Mouse (Mus musculus): ENCODE results near the gene Npepps. TPM values are rescaled to one million over a fixed set of nuclear protein-coding genes. Genes with fewer than 3 reads are reported as not detected.
"Not testable (repeated sequence)": the region's sequence is repeated elsewhere in the genome, so short reads cannot be mapped to it uniquely, and the experiment has no call there.

Npepps gene
- total RNA-seq, 2 experiments from 2014 or later = 46.3 to 54.3 TPM

DNA sequence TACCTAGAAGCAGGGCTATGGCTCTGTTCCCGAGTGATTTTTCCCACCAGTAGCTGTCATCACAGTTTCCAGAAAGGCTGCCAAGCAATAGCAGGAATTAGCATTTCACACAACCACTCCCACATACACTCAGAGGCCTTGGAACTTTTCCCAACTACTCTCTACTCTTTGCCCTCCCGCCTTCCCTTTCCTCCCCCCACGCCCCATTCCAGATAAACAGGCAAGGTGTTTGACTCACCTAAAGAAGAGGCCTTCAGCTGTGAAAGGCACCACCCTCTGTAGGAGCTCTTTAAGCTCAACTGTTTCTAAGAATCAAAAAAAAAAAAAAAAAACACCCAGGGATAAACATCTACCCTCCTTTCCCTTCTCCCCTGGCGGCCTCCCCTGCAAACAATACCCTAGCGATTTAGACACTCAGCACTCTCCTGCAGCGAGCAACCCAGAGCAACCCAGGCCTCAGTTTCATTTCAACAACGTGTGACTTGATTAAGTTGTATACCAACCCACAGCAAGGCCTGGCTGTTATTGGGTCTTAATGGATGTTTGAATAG is 21.9 kb upstream of the Npepps start:
- intact Hi-C loops (cut with DNase I; ENCODE audit: low total_unique reads) = loop anchor here (10.0 kb wide), 1 partner anchor 48 kb away; no protein-coding TSS in a partner anchor
- DNase-seq = no peak

DNA sequence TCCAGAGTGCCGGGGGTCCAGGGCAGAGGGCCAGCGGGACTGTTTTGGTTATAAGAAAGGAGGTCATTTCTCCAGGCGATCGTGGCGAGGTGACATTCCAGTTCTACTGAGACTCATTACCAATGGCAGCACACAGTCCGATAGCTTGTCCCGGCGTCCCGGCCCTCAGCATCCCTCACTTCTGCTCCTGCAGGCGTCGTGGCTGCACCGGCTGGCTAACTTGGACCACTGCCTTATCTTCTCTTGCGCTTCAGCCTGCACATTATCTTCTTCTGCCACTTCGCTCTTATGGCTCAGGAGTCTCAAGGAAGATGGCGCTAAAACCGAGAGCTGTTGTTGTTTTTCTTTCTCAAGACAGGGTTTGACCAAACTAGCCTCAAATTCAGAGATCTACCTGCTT is 21.0 kb upstream of the Npepps start:
- DNase-seq = no peak
- intact Hi-C loops (cut with DNase I; ENCODE audit: low total_unique reads) = loop anchor here (10.0 kb wide), 1 partner anchor 47 kb away; no protein-coding TSS in a partner anchor

GRCm38 (mm10) chr11:97299939-97300338 is 19.5 kb upstream of the Npepps start:
- intact Hi-C loops (cut with DNase I; ENCODE audit: low total_unique reads) = loop anchor here (10.0 kb wide), 1 partner anchor 45 kb away; no protein-coding TSS in a partner anchor
- no peak for DNase-seq

GRCm38 (mm10) chr11:97296542-97296941 is 16.1 kb upstream of the Npepps start:
- intact Hi-C loops (cut with DNase I; ENCODE audit: low total_unique reads) = no loop called here
- no peak for DNase-seq

DNA sequence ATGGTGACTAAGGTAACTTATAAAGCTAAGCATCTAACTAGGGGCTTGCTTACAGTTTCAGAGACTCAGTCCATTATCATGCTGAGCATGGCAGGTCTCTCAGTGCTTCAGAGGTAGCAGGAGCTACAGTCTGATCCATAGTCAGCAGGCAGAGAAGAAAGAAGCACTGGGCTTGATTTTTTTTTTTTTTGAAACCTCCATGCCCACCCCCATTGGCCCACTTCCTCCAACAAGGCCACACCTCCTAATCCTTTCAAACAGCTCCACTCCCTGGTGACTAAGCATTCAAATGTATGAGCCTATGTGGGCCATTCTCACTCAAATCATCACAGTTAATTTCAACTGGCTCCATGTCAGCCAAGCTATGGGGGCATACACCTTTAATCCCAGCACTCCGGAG is 12.3 kb upstream of the Npepps start:
- DNase-seq = no peak
- intact Hi-C loops (cut with DNase I; ENCODE audit: low total_unique reads) = no loop called here

- peak; percentile 58 for DNase-seq
- intact Hi-C loops (cut with DNase I; ENCODE audit: low total_unique reads) = no loop called here
Observed at GRCm38 (mm10) chr11:97289276-97290230, 9.1 kb upstream of the Npepps start.

GRCm38 (mm10) chr11:97287643-97288042 is 7.2 kb upstream of the Npepps start:
- no peak for DNase-seq
- intact Hi-C loops (cut with DNase I; ENCODE audit: low total_unique reads) = no loop called here

DNA sequence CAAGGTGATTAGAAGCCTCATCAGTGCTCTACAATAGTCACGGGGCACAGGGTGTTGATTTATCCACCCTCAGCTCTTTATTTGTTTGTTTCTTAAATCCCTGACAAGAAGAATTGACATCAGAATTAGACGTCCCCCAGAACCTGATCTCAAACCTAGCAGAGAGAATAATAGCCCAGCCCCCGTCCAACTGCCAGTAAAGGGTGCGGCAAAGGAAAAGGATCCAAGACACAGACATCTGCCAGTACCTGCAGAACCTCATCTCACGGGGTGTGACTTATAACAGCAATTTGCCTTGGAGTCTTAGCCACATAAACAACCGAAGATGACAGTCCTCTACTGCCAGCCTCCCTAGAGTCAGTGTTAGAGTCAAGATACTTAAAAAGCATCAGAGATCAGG is 6.5 kb upstream of the Npepps start:
- intact Hi-C loops (cut with DNase I; ENCODE audit: low total_unique reads) = no loop called here

GRCm38 (mm10) chr11:97285852-97286775 is 5.7 kb upstream of the Npepps start:
- intact Hi-C loops (cut with DNase I; ENCODE audit: low total_unique reads) = no loop called here
- no peak for DNase-seq

More for the DNA sequence above, 6.5 kb upstream of the Npepps start:
- DNase-seq = no peak

DNA sequence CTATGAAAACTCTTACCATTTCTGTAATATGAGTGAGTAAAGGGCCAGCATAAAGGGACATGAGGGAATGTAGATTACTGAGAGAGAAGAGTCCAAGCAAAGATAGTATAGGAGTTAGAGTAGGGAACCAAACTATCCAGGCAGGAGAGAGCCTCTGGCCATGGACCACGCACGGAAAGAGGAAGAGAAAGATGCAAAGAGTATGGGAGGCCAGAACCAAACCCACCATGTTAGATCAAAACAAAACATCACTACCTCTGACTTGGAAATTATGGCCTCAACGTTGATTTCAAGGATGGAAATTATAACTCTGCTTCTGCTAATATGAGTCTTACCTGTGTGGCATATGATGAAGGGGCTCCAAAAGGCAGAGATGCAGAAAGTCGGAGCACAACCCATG is 4.4 kb upstream of the Npepps start:
- intact Hi-C loops (cut with DNase I; ENCODE audit: low total_unique reads) = loop anchor here (5.0 kb wide), 1 partner anchor 37 kb away; no protein-coding TSS in a partner anchor
- no peak for DNase-seq

GRCm38 (mm10) chr11:97282179-97282578 is 1.7 kb upstream of the Npepps start:
- intact Hi-C loops (cut with DNase I; ENCODE audit: low total_unique reads) = loop anchor here (5.0 kb wide), 1 partner anchor 40 kb away; no protein-coding TSS in a partner anchor
- DNase-seq = no peak

GRCm38 (mm10) chr11:97279405-97280215 is 828 bp downstream of the Npepps start:
- intact Hi-C loops (cut with DNase I; ENCODE audit: low total_unique reads) = loop anchor here (5.0 kb wide), 1 partner anchor 43 kb away; no protein-coding TSS in a partner anchor
- DNase-seq = peak; percentile 61

GRCm38 (mm10) chr11:97279040-97279404 is 1.4 kb downstream of the Npepps start:
- no peak for DNase-seq
- intact Hi-C loops (cut with DNase I; ENCODE audit: low total_unique reads) = no loop called here

- intact Hi-C loops (cut with DNase I; ENCODE audit: low total_unique reads) = no loop called here
- no peak for DNase-seq
Observed at GRCm38 (mm10) chr11:97278456-97278855, 2.0 kb downstream of the Npepps start.

GRCm38 (mm10) chr11:97277166-97277565 is 3.3 kb downstream of the Npepps start:
- DNase-seq = no peak
- intact Hi-C loops (cut with DNase I; ENCODE audit: low total_unique reads) = no loop called here

- no peak for DNase-seq
- intact Hi-C loops (cut with DNase I; ENCODE audit: low total_unique reads) = no loop called here
Observed at GRCm38 (mm10) chr11:97276019-97276418, 4.4 kb downstream of the Npepps start.

- intact Hi-C loops (cut with DNase I; ENCODE audit: low total_unique reads) = no loop called here
- no peak for DNase-seq
Observed at GRCm38 (mm10) chr11:97275349-97275748, 5.1 kb downstream of the Npepps start.

DNA sequence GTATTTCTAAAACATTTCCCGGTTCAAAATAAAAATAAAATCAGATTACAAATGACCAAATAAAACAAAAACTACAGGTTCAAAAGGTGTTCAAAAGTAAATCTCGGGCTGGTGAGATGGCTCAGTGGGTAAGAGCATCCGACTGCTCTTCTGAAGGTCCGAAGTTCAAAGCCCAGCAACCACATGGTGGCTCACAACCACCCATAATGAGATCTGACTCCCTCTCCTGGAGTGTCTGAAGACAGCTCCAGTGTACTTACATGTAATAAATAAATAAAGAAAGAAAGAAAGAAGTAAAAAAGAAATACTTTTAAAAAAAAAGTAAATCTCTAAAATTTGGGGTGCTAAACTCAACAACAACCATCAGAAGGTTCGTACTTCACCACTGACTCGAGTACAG is 5.5 kb downstream of the Npepps start:
- DNase-seq; intact Hi-C loops (cut with DNase I; ENCODE audit: low total_unique reads): not testable (repeated sequence)

GRCm38 (mm10) chr11:97273613-97274012 is 6.8 kb downstream of the Npepps start:
- no peak for DNase-seq
- intact Hi-C loops (cut with DNase I; ENCODE audit: low total_unique reads) = no loop called here

All from gastrocnemius, postnatal 14 days (tissue).